Mouse (Mus musculus) ZHBTc4 (cell line): ENCODE measurements around the gene Eif2b1.
"Not testable (repeated sequence)": the region's sequence is repeated elsewhere in the genome, so short reads cannot be mapped to it uniquely, and the experiment has no call there.

Source experiments
- DNase-seq: peaks from one replicate; pipeline ENCODE4 v3.0.0-alpha.2; 2011; ENCODE audit warnings: low read depth, low spot score

Gene Eif2b1

GRCm38 (mm10) chr5:124578633-124579317 lies at the start of gene Eif2b1, which contains the start of gene Gtf2h3:
Gene Eif2b1 (minus strand): TSS chr5:124579131.
Gene Gtf2h3 (plus strand): TSS chr5:124579140.
- DNase-seq: peak; percentile 98

DNA sequence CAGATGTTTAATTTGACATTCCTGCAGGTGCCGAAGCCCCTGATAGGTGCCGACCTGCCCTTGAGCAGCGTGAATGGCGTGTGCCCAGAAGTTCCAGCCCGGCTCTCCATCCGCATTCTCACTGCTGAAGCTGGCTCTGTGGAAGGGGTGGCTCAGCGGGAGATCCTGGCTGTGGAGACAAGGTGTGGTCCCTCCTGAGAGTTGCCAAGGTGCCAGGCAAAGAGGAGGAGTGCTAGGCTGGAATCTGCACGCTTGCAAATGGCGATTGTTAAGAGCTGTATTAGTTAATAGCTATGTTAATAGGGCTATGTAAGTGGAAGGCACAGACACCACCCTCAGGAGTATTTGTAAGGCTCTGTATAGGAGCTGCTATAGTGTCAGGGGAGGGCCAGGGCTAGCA lies 45.4 kb upstream of the Eif2b1 start:
- peak; percentile 74 for DNase-seq

- DNase-seq: no peak
These were observed 44.0 kb upstream of the Eif2b1 start for GRCm38 (mm10) chr5:124622890-124623289.

DNA sequence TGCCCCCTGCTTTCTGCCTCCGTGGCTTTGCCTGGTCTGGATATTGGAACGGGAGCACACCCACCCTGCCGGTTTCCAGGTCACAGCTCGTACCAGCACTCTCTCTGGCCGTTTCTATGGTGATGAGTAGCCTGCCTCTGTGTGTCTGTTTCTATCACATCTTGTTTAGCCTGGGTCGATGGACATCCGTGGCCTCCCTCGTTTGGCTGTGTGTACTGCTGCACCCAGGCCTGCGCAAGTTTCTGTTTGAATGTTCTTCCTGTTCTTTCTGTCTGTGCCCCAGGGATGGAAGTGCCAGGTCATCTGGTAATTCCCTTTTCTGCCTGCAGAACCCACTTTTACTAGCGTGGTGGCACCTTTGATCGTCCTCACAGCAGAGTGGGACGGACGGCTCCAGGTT lies 42.4 kb upstream of the Eif2b1 start:
- no peak for DNase-seq

- peak; percentile 75 for DNase-seq
These were observed 39.8 kb upstream of the Eif2b1 start for GRCm38 (mm10) chr5:124618711-124619110.

DNA sequence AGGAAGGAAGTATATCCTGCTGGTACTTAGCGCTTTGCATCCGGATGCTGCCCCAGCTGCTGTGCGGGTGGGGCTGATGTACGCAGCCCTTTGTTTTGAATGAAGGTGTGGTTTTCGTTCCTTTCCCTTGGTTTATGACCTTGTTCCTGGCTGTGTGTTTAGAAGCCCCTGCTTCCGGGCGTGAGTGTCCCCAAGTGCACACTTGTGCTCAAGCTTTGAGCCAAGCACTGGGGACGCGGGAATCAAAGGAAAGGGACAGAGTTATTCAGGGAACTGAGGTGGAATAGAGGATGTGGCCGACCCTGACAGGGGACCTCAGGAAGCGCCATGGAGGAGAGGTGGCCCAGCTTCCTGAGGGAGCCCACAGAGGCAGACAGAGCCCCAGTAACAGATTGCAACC lies 35.8 kb upstream of the Eif2b1 start:
- peak; percentile 86 for DNase-seq

DNA sequence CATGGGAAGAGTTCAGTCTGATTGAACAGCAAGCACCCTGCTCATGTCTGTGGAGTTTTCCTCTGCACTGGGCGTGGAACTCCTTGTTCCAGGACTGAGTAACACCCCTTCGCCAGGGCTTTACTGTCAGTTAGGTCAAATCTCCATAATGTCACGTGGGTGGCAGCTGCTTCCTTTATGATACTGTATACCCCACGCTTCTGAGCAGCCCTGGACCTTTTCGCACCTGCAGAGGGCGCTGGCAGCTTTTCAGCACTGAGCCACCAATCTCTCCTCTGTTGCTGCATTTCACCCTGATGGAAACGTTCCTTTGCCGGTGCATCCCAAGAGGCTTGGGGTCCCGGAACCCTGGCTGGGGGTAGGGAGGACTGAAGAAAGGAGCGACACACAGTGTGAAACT lies 32.0 kb upstream of the Eif2b1 start:
- peak; percentile 96 for DNase-seq

GRCm38 (mm10) chr5:124605041-124605622 lies 26.2 kb upstream of the Eif2b1 start:
- DNase-seq: no peak

DNA sequence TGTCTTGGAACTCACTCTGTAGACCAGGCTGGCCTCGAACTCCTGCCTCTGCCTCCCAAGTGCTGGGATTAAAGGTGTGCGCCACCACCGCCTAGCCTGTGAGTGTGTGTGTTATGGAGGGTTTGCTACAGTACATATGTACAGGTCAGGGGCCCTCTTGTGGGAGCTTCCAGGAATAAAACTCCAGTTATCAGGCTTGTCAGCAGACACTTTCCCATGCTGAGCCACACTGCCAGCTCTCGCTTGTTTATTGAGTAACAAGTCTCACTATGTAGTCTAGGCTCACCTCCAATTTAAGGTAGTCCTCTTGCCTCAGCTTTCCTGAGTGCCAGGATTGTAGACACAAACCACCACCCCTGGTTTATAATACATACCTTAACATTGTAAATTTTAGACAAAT lies 25.4 kb upstream of the Eif2b1 start:
- DNase-seq: peak; percentile 26

DNA sequence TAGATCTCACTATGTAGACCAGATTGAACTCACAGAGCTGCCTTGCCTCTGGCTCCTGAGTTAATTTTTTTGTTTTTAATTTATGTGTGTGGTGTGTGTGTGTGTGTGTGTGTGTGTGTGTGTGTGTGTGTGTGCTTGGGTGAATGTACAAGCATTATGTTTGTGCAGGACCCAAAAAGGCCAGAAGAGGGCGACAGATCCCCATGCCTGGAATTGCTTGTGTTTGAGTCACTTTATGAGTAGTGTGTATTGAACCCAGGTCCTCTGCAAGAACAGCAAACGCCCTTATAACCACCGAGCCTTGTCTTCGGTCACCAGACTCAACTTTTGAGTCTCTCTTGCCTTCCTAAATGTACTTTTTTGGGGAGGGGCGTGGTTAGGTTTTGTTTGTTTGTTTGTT lies 23.4 kb upstream of the Eif2b1 start:
- DNase-seq: peak; percentile 85

GRCm38 (mm10) chr5:124599726-124600125 lies 20.8 kb upstream of the Eif2b1 start:
- not testable (repeated sequence) for DNase-seq

GRCm38 (mm10) chr5:124598224-124599174 lies 19.6 kb upstream of the Eif2b1 start:
- peak; percentile 99 for DNase-seq

GRCm38 (mm10) chr5:124592768-124593167 lies 13.8 kb upstream of the Eif2b1 start:
- DNase-seq: no peak

- no peak for DNase-seq
These were observed 3.6 kb upstream of the Eif2b1 start for GRCm38 (mm10) chr5:124582515-124582914.

GRCm38 (mm10) chr5:124575467-124575866 lies 3.5 kb downstream of the Eif2b1 start:
- DNase-seq: no peak

DNA sequence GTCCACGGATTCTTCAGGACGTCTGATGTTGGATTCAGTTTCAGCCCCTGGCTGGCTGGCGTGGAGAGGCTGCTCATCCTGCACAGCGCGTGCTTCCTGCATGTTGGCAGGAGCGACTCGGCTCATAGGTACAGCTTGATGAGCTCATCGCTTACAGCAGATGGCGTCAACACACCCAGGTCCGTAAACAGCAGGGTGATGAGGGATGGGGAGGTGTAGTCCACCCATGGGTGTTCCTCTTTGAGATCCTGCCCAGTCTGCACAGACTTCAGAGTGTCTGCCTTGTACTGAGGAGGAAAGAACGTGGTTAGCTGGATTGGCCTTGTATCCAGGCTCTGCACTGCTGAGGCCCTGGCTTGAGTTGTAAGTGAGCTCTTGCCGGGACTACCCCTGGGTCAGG lies 7.9 kb downstream of the Eif2b1 start:
- no peak for DNase-seq

DNA sequence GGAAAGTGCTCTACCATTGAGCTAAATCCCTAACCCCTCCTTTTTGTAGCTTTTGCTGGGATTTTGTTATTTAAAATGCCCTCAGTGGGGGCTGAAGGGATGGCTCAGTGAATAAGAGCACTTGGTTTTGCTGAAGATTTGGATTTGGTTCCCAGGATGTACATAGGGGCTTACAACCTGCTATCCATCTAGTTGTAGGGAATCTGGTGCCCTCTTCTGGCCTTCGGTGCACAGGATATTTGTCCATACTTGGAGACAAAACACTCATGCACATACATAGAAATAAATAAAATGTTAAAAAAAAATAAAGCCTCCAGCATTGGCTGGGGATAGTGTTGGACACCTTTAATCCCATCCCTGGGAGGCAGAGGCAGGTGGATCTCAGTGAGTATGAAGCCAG lies 23.8 kb downstream of the Eif2b1 start:
- DNase-seq: no peak

- peak; percentile 49 for DNase-seq
These were observed 25.3 kb downstream of the Eif2b1 start for GRCm38 (mm10) chr5:124553607-124554006.

- peak; percentile 97 for DNase-seq
These were observed 26.2 kb downstream of the Eif2b1 start, which contains the start of gene Ddx55 for GRCm38 (mm10) chr5:124552558-124553307. Gene Ddx55 (plus strand): TSS chr5:124552864.

DNA sequence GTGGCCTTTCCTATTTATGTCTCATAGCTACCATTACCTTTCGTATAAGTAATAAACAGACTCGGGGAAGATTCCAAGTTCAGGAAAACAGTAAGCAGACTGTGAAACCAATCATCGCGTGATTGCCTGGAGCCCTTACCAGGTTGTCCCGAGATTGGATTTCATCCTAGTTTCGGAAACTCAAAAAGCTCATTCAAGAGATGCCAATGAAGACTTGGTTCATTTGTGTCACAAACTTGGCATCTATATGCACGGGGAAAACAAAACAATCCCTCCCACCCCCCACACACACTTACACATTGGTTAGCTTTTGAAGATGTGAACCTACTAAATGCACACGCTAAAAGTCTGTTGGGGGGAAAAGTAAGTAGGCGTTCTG lies 26.8 kb downstream of the Eif2b1 start:
- DNase-seq: no peak

DNA sequence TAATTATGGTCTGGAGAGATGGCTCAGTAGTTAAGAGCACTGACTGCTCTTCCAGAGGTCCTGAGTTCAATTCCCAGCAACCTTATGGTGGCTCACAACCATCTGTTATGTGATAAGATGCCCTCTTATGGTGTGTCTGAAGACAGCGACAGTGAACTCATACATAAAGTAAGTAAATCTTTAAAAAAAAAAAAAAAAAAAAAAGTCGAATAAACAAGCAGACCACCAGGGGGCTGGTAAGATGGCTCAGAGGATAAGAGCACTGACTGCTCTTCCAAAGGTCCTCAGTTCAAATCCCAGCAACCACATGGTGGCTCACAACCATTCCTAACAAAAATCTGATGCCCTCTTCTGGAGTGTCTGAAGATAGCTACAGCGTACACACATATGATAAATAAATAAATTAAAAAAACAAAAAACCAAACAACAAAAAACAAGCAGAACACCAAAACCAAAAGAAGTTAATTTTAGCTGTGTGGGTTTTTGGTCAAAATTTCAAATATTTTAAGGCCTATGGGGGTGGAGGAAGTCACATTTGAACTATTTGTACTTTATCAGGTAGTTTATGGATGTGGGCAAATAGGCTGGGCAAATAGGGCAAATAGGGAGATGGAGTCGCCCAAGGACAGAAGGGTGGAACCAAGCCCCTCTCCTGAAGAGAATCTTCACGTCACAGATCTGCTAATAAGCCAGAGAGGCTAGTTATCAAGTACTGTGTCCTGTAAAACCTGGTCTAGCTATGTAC lies 27.4 kb downstream of the Eif2b1 start:
- DNase-seq: peak; percentile 55
